Mouse (Mus musculus): ENCODE results near the gene Clstn2. TPM values are rescaled to one million over a fixed set of nuclear protein-coding genes. Genes with fewer than 3 reads are reported as not detected.

Clstn2 gene
- polyA plus RNA-seq, 1 experiment from 2014 or later = 4.7 TPM

GRCm38 (mm10) chr9:97763048-97763447 is 269.9 kb downstream of the Clstn2 start:
- Histone ChIP-seq H3K4me3 (no peak overlapping the region), H3K27ac (no peak overlapping the region), H3K9ac (no peak overlapping the region), H3K36me3 (no peaks in the 10 kb centered on the region), H3K27me3 (0 out of 2 replicates have a peak, but pooled peaks cover 8% of the 10 kb centered on the region), H3K4me1 (peaks cover 35% of the 10 kb centered on the region), H3K4me2 (replicated peaks) (no peak overlapping the region), H3K9me3 (no peaks in the 10 kb centered on the region)
- ATAC-seq (ENCODE audit: low FRiP score, low read depth) = no peak
- WGBS = 88% methylated on average over 4 of the region's 4 CpGs

GRCm38 (mm10) chr9:97755599-97756270 is 277.2 kb downstream of the Clstn2 start:
- H3K27ac ChIP-seq = no peak overlapping the region
- WGBS = 64% methylated on average over 7 of the region's 7 CpGs
- no peak overlapping the region for H3K4me2 ChIP-seq (replicated peaks)
- no peak overlapping the region for H3K9ac ChIP-seq
- H3K36me3 ChIP-seq = no peaks in the 10 kb centered on the region
- no peaks in the 10 kb centered on the region for H3K9me3 ChIP-seq
- H3K27me3 ChIP-seq = 0 out of 2 replicates have a peak, but pooled peaks cover 4% of the 10 kb centered on the region
- ATAC-seq (ENCODE audit: low FRiP score, low read depth) = no peak
- H3K4me1 ChIP-seq = peaks cover 20% of the 10 kb centered on the region
- H3K4me3 ChIP-seq = no peak overlapping the region

GRCm38 (mm10) chr9:97753715-97754114 is 279.3 kb downstream of the Clstn2 start:
- Histone ChIP-seq H3K9ac (no peak overlapping the region), H3K9me3 (no peaks in the 10 kb centered on the region; the same call in 1 of the 2 replicates), H3K4me1 (peaks cover 13% of the 10 kb centered on the region), H3K4me3 (no peak overlapping the region), H3K36me3 (no peaks in the 10 kb centered on the region), H3K27me3 (0 out of 2 replicates have a peak, but pooled peaks cover 4% of the 10 kb centered on the region), H3K27ac (no peak overlapping the region), H3K4me2 (replicated peaks) (no peak overlapping the region)
- WGBS = 72% methylated on average over 2 of the region's 2 CpGs
- no peak for ATAC-seq (ENCODE audit: low FRiP score, low read depth)

DNA sequence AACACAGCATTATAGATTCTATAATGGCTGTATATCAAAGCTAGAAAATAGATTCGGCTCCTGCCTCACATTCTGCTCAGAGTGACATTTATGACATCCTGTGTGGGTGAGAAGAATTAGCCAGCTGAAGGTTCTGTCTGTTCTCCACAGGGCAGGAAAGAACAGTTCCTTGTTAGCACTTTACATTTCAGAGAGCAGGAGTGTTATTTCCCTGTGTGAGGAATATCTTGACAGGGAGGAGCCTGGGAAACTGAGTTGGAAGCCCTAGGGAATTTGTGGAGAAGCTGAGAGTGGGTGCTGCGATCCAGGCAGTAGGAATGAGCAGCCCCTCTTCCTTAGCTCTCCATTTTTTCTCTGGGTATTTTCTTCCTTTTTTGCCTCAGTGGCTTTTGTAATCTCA is 286.4 kb downstream of the Clstn2 start:
- Histone ChIP-seq H3K9me3 (no peaks in the 10 kb centered on the region; the same call in 1 of the 2 replicates), H3K4me3 (no peak overlapping the region), H3K27ac (no peak overlapping the region), H3K4me1 (no peaks in the 10 kb centered on the region), H3K9ac (no peak overlapping the region), H3K27me3 (no peaks in the 10 kb centered on the region), H3K36me3 (no peaks in the 10 kb centered on the region), H3K4me2 (replicated peaks) (no peak overlapping the region)
- ATAC-seq (ENCODE audit: low FRiP score, low read depth) = no peak
- 72% methylated on average over 2 of the region's 2 CpGs for WGBS

DNA sequence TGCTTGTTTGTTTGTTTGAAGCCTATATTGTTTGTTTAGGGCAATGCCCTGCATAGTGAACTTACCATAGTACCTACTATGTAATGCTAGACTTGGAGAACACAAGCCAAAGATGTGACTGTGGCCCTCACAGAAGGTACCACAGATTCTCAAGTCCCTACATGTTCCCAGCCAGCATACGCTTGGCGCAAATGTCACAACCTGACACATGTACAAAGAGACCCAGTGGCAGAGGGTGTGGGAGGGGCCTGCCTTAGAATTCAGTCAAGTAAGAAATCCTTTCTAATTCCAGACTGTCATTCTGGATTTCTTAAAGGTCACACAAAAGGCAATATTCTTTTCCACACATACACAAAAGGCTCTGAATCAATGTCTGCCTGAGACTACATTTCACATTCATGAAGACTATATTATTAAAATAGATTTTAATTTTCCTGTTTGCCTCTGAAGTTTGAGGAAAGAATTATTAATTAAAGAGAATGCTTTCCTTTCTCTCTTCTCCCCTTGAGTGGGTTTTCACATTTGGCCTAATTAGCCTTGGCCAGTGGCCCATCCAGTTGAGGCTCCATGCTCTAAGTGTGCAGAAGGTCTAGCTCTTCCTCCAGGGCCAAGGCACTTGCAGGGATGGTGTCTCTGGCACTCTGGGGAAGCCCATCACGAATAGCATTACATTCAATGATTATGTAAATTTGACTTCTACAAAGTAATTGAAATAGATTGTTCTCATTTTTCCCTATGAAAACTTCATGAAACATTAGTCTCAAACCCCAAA is 305.1 kb downstream of the Clstn2 start:
- no peak for ATAC-seq (ENCODE audit: low FRiP score, low read depth)
- Histone ChIP-seq H3K27me3 (no peaks in the 10 kb centered on the region), H3K9ac (no peak overlapping the region), H3K4me1 (no peaks in the 10 kb centered on the region), H3K9me3 (no peaks in the 10 kb centered on the region), H3K27ac (no peak overlapping the region), H3K4me2 (replicated peaks) (no peak overlapping the region), H3K36me3 (no peaks in the 10 kb centered on the region), H3K4me3 (no peak overlapping the region)
- WGBS = 88% methylated on average over 3 of the region's 3 CpGs

- no peak overlapping the region for H3K9ac ChIP-seq
- H3K4me2 ChIP-seq (replicated peaks) = no peak overlapping the region
- no peaks in the 10 kb centered on the region for H3K9me3 ChIP-seq
- no peaks in the 10 kb centered on the region for H3K4me1 ChIP-seq
- no peaks in the 10 kb centered on the region for H3K27me3 ChIP-seq
- no peak overlapping the region for H3K27ac ChIP-seq
- H3K4me3 ChIP-seq = no peak overlapping the region
- H3K36me3 ChIP-seq = no peaks in the 10 kb centered on the region
- no peak for ATAC-seq (ENCODE audit: low FRiP score, low read depth)
These were observed 315.3 kb downstream of the Clstn2 start for GRCm38 (mm10) chr9:97717728-97718127.

GRCm38 (mm10) chr9:97717005-97717404 is 316.0 kb downstream of the Clstn2 start:
- H3K9ac ChIP-seq = no peak overlapping the region
- H3K36me3 ChIP-seq = no peaks in the 10 kb centered on the region
- WGBS = 67% methylated on average over 7 of the region's 7 CpGs
- no peak for ATAC-seq (ENCODE audit: low FRiP score, low read depth)
- H3K4me2 ChIP-seq (replicated peaks) = no peak overlapping the region
- H3K4me3 ChIP-seq = no peak overlapping the region
- no peaks in the 10 kb centered on the region for H3K9me3 ChIP-seq
- H3K27ac ChIP-seq = no peak overlapping the region
- H3K27me3 ChIP-seq = no peaks in the 10 kb centered on the region
- H3K4me1 ChIP-seq = no peaks in the 10 kb centered on the region

GRCm38 (mm10) chr9:97712888-97713287 is 320.1 kb downstream of the Clstn2 start:
- H3K4me1 ChIP-seq = no peaks in the 10 kb centered on the region
- no peaks in the 10 kb centered on the region for H3K27me3 ChIP-seq
- H3K9ac ChIP-seq = no peak overlapping the region
- H3K9me3 ChIP-seq = no peaks in the 10 kb centered on the region
- no peak overlapping the region for H3K27ac ChIP-seq
- H3K36me3 ChIP-seq = no peaks in the 10 kb centered on the region
- H3K4me2 ChIP-seq (replicated peaks) = no peak overlapping the region
- no peak for ATAC-seq (ENCODE audit: low FRiP score, low read depth)
- no peak overlapping the region for H3K4me3 ChIP-seq
- WGBS = 91% methylated on average over 3 of the region's 3 CpGs

DNA sequence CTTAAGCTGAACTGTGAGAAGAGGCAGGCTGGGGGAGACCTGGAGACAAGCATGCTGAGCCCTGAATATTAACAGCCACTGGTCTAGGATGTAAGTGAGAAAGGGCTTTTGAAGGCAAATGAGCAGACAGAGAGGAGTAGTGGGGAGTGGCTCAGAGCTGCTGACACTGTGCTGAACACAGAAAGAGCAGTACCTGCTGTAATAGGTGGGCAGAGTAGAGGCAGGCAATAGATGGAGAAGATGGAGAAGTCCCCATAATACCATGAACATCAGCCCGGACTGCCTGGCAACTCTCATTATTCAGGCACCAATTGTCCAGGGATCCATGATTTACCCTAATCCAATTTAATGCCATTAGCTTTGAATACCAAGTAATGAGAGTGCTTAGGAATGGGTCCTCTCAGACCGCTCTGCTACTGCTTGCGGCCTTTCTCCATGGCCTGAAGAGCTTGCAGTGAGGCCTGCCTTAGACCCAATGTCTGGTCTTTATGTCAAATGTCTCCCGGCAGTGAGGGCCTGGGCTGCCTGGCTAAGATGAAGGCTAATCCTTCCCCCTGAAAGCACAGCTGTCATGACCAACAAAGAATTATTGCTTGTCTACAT is 329.0 kb downstream of the Clstn2 start:
- no peak overlapping the region for H3K27ac ChIP-seq
- H3K9me3 ChIP-seq = no peaks in the 10 kb centered on the region
- H3K4me2 ChIP-seq (replicated peaks) = no peak overlapping the region
- H3K36me3 ChIP-seq = no peaks in the 10 kb centered on the region
- H3K4me1 ChIP-seq = no peaks in the 10 kb centered on the region
- H3K27me3 ChIP-seq = peaks cover 4% of the 10 kb centered on the region; the same call in 1 of the 2 replicates
- 79% methylated on average over 4 of the region's 4 CpGs for WGBS
- H3K4me3 ChIP-seq = no peak overlapping the region
- no peak for ATAC-seq (ENCODE audit: low FRiP score, low read depth)
- no peak overlapping the region for H3K9ac ChIP-seq

DNA sequence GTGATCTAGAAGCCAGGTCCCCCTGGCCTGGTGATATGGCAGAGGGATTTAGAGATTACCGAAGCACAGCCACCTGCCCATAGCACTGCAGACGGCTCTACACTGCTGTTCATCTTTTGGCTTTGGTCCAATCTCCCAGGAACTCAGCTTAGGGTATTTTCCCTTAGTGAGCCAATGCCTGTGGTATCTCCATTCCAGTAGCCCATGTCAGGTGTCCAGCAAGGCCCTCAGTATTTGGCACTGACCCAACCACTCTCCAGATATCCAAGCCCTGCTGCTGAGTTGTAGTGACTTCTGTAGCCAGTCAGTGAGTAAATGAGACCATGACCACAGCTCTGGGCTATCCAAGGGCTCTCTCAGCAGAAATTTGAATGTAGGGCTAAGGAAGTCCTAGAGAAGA is 330.0 kb downstream of the Clstn2 start:
- no peak overlapping the region for H3K9ac ChIP-seq
- no peak for ATAC-seq (ENCODE audit: low FRiP score, low read depth)
- 77% methylated on average over 2 of the region's 2 CpGs for WGBS
- no peaks in the 10 kb centered on the region for H3K36me3 ChIP-seq
- H3K27ac ChIP-seq = no peak overlapping the region
- no peak overlapping the region for H3K4me3 ChIP-seq
- H3K4me2 ChIP-seq (replicated peaks) = no peak overlapping the region
- H3K9me3 ChIP-seq = no peaks in the 10 kb centered on the region
- peaks cover 4% of the 10 kb centered on the region; the same call in 1 of the 2 replicates for H3K27me3 ChIP-seq
- no peaks in the 10 kb centered on the region for H3K4me1 ChIP-seq

GRCm38 (mm10) chr9:97699983-97700382 is 333.0 kb downstream of the Clstn2 start:
- Histone ChIP-seq H3K4me1 (no peaks in the 10 kb centered on the region), H3K36me3 (no peaks in the 10 kb centered on the region), H3K4me2 (replicated peaks) (no peak overlapping the region), H3K27ac (no peak overlapping the region), H3K9me3 (no peaks in the 10 kb centered on the region), H3K27me3 (peaks cover 4% of the 10 kb centered on the region; the same call in 1 of the 2 replicates), H3K9ac (no peak overlapping the region), H3K4me3 (no peak overlapping the region)
- no peak for ATAC-seq (ENCODE audit: low FRiP score, low read depth)
- 79% methylated on average over 3 of the region's 3 CpGs for WGBS

DNA sequence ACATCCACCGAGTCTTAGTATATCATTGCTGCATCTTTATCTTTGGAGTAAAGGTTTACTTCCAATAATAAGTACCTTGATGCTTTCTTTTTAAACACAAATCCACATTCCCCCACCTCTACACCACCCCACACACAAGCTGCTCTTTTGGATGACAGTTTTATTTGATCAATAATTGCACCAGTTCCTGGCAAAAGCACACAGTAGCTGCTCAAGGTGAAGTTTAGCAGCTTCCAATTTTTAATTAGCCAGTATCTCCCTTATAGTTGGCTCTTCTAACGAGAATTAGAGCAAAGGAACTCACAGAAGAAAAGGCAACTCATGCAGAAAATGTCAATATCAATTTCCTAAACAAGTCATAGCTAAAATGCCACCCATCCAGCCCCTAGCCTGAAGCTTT is 334.0 kb downstream of the Clstn2 start:
- Histone ChIP-seq H3K4me1 (no peaks in the 10 kb centered on the region), H3K36me3 (no peaks in the 10 kb centered on the region), H3K27ac (no peak overlapping the region), H3K4me3 (no peak overlapping the region), H3K27me3 (peaks cover 4% of the 10 kb centered on the region; the same call in 1 of the 2 replicates), H3K9ac (no peak overlapping the region), H3K9me3 (no peaks in the 10 kb centered on the region), H3K4me2 (replicated peaks) (no peak overlapping the region)
- ATAC-seq (ENCODE audit: low FRiP score, low read depth) = no peak
- 69% methylated on average over 2 of the region's 2 CpGs for WGBS

Data from limb, embryonic 13.5 days (tissue).